Mouse (Mus musculus) CH12F3 (cell line): ENCODE measurements around the gene Spatc1l.

Experiments
- in situ Hi-C: fragments of 300-500 bp; cut with MboI; formaldehyde crosslinking; loops from 2 replicates; pipeline ENCODE4 v1.14.3; 2020; ENCODE audit warnings: low sequenced_read_pairs

Gene Spatc1l

DNA sequence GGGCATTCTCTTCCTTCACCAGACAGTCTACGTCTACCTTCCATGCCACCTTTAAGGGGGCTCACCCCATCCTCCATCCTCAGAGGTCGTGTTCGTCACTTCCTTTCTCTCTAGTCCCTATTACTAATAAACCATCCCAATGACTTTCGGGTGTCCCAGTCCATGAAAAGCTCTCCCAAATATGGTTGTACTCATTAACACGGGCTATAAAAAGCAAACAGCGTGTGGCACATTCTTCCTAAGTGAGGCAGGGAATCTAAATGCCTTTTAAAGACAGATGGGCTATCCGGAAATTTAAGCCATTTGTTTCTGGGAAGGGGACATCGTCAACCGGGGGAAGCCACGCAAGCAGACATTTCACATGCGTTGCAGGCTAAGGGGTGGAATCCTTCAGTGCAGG, 28.1 kb downstream of the Spatc1l start:
- in situ Hi-C loops, result no loop called here

- in situ Hi-C loops, result no loop called here
Measured at GRCm38 (mm10) chr10:76596338-76596737, 34.3 kb downstream of the Spatc1l start.

DNA sequence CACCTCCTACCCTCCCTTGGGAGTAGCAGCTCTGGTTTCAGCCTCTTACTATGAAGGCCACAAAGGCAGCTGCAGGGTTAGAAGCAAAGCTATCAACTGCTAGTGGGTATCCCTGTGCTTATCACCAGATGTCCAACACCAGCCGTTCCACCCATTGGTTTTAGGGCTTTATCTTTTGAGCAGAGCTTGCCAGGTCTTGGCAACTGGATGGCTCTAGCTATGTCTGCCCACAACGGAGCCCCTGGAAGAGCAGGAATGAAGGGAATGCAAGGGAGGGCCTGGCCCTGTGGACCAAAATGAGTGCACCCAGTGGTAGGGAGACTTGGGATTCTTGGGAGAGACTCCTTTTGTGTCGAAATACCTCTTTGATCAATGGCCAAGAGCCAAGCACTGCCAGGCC, 40.6 kb downstream of the Spatc1l start:
- in situ Hi-C loops, result no loop called here

DNA sequence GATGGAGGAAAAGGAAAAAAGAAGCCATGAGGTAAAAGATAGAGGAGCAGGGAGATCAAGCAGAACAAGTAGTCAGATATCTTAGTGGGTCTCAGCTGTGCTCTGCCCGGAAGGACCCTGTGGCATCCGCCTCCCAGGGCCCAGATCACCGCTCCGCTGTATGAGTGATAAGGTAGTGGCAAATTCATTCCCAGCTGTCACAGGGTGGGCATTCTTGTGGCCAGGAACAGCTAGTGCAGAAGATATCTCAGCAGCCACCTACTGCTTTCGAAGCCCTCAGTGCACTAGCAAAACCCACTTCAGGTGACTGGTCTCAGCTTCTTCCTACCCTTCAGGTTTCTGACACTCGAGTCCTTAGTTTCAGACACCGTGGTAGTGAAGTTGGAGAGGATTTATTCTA, 50.4 kb downstream of the Spatc1l start:
- in situ Hi-C loops, result no loop called here
